Mouse (Mus musculus): ENCODE data around the gene Gm29133. TPM values are rescaled to one million over a fixed set of nuclear protein-coding genes. Genes with fewer than 3 reads are reported as not detected.

The Gm29133 gene
- total RNA-seq, 2 experiments from 2014 or later, result not detected

Other genes starting within 250 kb of the Gm29133 start
- 53.8 and 56.1 TPM in 2 replicates for gene Pdcd10, start 191.3 kb upstream of the Gm29133 start, total RNA-seq (2014; fragmentation: Nextera tagmentation)
- 114 and 141 TPM in 2 replicates for gene Pdcd10, start 191.3 kb upstream of the Gm29133 start, total RNA-seq (2017)
- gene Serpini1, start 190.7 kb upstream of the Gm29133 start, total RNA-seq (2014; fragmentation: Nextera tagmentation), result 0.63 and 4.1 TPM in 2 replicates
- 0.14 and 3.3 TPM in 2 replicates for gene Serpini1, start 190.7 kb upstream of the Gm29133 start, total RNA-seq (2017)
- gene Golim4, start 208.8 kb downstream of the Gm29133 start, total RNA-seq (2014; fragmentation: Nextera tagmentation), result 35.9 and 65.4 TPM in 2 replicates
- gene Golim4, start 208.8 kb downstream of the Gm29133 start, total RNA-seq (2017), result 39.5 and 47.3 TPM in 2 replicates

Data from megakaryocyte-erythroid progenitor cell, adult 5-6 weeks (primary cell).